Mouse (Mus musculus): ENCODE data around the gene Uhrf1bp1l. TPM values are rescaled to one million over a fixed set of nuclear protein-coding genes. Genes with fewer than 3 reads are reported as not detected.
"Not testable (repeated sequence)": the region's sequence is repeated elsewhere in the genome, so short reads cannot be mapped to it uniquely, and the experiment has no call there.

Uhrf1bp1l gene
- total RNA-seq (2021) = 10 to 100 TPM; 24.7 to 29.0 TPM
- long read RNA-seq, experiment 1, full-length matches to known transcripts = 5 of 14 reads
- long read RNA-seq, experiment 1, partial matches to known transcripts = 5 of 14 reads
- long read RNA-seq, experiment 1, other reads (novel, unspliced or antisense) = 4 of 14 reads
- long read RNA-seq, experiment 2, full-length matches to known transcripts = 4 of 12 reads
- long read RNA-seq, experiment 2, partial matches to known transcripts = 4 of 12 reads
- long read RNA-seq, experiment 2, other reads (novel, unspliced or antisense) = 4 of 12 reads

DNA sequence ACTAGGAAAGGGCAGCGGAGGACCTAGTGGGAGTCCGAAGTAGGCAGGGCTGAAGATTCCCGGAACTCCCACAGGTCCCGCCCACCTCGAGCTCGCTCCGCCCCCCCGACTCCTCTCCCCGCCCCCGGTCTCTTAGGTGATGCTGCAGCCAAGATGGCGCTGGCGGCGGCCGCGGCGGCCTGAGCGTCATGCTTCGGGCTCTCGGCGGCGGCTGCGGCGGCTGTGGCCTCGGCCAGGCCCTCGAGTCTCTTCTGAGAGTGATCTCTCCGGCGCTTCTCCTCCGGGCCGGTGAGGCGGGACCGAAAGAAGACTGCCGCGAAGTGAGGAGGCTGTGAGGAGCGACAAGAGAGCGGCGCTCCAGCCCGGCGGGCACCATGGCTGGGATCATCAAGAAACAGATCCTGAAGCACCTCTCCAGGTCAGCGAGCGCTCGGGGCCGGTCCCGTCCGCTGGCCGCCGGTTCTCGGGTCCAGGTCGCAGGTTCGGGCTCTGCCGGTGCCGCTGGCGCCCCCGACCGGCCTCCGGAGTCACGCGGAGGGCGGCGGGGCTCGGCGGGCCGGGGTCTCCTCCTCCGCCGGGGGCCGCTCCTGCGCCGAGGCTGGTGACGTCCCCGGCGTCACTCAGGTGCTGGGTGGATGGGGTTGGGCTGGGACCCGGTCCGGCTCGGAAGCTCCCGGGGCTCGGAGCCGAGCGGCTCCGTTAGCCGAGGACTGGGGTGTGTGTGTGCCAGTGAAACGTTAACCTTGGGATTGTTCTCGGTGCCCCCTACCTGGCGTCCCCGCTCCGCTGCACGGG lies at the start of gene Uhrf1bp1l:
Gene Uhrf1bp1l, plus strand, starts transcription at position 121 of the 795 bp plus-strand sequence.
- intact Hi-C loops (cut with DNase I) = loop anchor here (5.0 kb wide), 1 partner anchor 57 kb away; no protein-coding TSS in a partner anchor
- peak; percentile 93 to 95 for DNase-seq

DNA sequence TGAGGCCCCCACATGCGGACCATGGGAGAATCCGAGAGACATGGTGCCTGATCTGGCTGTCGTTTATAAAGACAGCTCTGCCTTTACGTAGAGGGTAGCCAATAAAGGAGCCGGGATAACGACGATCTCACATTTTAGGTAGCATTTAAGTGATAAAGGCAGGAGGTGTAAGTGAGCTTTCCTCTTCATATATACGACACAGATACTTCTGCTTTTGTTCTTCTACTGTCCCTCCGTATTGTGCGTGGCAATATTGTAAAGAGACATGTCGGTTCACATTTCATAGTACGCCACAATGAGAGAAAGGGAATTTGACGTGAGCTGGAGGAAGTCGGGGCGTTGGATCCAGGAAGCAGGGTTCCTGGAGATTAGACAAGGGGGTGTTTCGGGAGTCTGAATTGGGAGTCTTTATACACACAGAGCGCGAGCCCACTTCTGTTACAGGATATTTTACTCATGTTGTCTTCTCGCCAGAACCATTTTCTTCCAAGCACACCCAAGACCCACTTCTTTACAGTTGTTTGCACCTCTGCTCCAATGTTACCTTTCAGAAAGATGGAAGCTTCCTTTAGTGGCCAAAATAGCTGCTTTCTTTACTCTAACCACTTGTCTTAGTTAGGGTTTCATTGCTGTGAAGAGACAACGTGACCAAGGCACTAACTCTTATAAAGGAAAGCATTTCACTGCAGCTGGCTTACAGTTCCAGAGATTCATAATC lies 49.4 kb upstream of the Uhrf1bp1l start:
- intact Hi-C loops (cut with DNase I) = no loop called here
- no peak for DNase-seq

DNA sequence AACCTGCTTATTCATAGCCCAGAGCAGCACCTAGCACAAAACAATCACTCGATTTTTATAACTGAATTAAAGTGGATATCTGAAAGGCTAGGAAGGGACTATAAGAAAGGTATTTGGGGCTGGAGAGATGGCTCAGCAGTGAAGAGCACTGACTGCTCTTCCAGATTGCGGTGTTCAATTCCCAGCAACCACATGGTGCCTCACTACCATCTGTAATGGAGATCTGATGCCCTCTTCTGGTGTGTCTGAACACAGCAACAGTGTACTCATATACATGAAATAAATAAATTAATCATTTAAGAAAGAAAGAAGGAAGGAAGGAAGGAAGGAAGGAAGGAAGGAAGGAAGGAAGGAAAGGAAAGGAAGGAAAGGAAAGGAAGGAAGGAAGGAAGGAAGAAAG lies 48.5 kb upstream of the Uhrf1bp1l start:
- intact Hi-C loops (cut with DNase I); DNase-seq: not testable (repeated sequence)

DNA sequence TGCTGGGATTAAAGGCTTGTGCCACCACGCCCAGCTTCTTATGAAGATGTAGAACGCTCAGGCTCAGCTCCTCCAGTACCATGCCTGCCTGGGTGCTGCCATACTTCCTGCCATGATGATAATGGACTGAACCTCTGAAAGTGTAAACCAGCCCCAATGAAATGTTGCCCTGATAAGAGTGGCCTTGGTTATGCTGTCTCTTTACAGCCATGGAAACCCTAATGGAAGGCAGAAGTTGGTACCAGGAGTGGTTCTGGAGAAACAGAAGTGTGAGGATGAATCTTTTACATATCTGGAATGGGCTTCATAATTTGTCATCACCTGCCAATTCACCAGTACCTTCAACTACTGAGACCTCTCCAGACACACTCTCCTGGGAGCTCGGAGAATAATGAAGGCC lies 46.8 kb upstream of the Uhrf1bp1l start:
- intact Hi-C loops (cut with DNase I) = no loop called here
- no peak for DNase-seq

DNA sequence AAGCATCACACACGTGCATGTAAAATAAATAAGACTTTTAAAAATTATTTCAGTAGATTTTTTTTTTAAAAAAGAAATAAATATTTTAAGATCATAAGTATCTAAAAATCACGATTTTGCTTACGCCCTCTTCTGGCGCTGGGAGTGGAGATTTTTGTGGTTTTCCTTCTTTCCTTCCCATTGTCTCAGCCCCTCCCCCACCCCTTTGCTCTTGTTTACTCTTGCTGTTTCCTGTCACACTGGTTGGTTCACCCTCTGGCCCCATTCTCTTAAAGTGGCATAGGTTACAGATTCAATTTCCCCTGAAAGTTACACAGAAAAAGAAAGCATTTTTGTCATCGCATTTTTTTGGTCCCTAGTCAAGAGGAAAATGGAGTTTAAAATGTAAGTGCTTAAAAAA lies 41.7 kb upstream of the Uhrf1bp1l start:
- no peak for DNase-seq
- intact Hi-C loops (cut with DNase I) = no loop called here

DNA sequence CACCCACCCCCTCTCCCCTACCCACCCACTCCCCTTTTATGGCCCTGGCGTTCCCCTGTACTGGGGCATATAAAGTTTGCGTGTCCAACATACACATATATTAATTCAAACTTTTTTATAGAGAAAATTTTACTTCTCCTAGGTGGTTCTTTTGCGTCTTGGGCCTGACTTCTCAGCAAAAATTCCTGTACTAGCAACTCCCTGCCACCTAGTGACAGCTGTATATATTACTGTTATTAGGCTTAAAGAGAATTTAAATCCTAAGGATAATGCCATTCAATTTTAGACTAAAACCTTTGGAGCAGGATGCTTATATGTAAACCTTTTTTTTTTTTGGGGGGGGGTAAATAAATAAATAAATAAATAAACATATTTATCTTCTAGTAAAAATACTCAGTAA lies 37.4 kb upstream of the Uhrf1bp1l start:
- intact Hi-C loops (cut with DNase I) = no loop called here
- DNase-seq = no peak

DNA sequence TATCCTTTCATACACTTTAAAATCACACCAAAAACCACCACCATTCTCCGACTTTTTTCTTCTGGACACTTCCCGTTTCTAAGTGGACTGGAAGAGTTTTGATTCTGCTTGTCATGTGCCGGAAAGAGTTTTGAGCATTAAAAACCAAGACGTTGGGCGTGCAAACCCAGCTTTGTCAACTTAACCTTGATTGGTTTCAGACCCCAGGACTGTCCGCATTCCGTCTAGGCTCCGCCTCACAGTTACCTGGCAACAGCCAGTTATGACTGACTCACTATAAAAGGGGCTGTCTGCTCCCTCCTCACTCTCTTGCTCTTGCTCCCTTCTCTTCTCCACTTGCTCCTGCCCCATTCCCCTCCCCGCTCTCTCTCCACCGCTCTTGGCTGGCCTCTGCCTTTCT lies 36.1 kb upstream of the Uhrf1bp1l start:
- no peak for DNase-seq
- intact Hi-C loops (cut with DNase I) = no loop called here

DNA sequence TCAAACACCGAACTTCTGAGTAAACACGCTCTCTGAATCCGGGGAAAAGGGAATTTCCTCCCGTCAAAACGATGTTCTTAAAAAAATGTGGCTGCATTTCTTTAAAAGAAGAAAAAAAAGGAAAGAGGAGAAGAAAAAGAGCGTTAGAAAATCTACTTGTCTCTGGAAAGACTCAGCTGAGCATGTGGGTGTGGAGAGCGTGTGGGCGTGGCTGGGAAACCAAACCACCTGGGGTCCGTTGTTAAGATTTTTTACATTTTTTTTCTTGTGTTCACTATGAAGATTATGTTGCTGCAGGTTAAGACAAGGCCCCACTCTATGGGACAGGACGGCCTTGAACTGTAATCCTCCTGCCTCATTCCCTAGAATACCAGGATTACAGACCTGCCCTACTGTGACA lies 29.9 kb upstream of the Uhrf1bp1l start:
- intact Hi-C loops (cut with DNase I) = no loop called here
- no peak for DNase-seq

DNA sequence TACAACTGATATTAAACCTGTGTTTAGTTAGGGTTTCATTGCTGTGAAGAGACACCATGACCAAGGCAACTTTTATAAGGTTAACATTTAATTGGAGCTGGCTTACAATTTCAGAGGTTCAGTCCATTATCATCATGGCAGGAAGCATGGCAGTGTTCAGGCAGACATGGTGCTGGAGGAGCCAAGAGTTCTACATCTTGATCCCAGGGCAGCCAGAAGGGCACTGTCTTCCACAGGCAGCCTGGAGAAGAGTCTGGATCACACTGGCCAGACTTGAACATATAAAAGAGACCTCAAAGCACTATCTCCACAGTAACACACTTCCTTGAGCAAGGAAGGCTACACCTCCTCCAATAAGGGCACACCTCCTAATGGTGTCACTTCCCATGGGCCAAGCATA lies 24.5 kb upstream of the Uhrf1bp1l start:
- DNase-seq = no peak
- intact Hi-C loops (cut with DNase I) = no loop called here

DNA sequence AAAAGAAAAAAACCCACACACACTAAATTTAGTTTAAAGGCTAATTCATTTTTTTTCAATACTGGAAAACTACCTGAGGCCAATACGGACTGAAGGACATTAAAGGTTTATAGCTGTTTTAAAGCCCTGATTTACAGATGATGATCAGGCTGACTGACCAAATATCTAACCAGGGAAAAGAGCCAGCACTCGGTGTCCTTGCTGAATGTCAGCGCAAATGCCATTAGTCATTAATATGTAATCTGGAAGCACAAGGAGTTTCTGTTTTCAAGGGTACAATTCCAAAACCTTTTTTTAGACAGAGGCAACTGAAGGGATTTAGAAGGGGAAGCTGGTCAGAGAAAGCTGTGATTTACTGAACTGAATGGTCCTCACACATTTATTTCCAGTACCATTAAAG lies 24.0 kb upstream of the Uhrf1bp1l start:
- intact Hi-C loops (cut with DNase I) = no loop called here

DNA sequence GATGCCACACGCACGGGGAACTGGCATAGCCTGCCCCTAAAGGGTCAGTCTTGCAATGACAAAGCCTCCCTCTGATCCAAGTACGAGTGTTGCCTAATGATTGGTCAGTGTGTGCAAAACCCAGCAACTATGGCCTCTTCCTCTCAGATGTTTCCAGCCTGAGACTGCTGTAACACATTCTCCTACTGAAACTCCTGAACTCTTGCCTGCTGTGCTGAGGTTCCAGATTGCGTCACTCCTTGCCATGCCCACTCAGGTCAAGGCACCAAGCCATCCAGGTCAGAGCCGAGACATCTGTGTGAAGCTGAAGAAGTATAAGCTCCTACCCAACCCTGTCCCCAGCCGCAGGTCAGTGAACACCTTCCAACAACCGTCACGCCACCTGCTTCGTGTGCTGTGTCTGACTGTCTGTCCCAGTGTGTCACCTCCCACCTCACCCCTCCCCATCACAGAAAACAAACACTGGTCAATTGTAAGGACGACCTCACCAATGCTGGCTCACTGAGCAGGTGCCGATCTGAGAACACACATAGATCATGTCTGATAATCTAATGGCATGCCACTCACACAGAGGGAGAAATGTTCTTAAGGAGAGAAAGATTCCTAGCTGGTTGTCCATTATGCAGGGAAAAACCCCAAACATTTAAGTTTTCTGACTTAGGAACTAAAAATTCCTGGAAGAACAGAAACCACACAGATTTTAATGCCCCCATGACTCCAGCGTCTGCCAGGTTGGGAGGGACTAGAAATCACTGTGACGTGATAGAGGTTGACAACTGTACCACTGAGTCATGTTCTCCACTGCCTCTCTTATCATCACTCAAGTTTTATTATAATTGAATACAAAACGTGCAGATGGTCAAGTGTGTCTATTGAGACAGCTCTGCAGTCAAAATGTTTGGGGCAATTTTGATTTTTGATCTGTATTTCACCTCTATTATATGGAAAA lies 22.3 kb upstream of the Uhrf1bp1l start:
- DNase-seq = no peak
- intact Hi-C loops (cut with DNase I) = no loop called here

More for the DNA sequence above, 24.0 kb upstream of the Uhrf1bp1l start:
- no peak for DNase-seq

DNA sequence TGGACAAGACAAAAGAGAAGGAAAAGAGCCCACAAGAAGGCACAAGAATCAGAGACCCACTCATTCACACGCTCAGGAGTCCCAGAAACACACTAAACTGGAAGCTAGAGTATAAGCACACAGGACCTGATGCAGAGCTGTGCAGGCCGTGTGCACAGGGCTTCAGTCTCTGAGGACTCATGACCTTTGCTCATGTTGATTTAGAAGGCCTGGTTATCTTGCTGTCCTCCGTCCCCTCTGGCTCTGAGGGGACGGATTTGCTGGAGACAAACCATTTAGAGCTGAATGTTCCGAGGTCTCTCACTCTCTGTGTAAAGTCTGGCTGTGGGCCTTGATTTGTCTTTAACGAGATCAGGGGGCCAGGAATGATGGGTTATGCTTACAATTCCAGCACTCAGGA lies 14.4 kb upstream of the Uhrf1bp1l start:
- intact Hi-C loops (cut with DNase I) = loop anchor here (5.0 kb wide), 1 partner anchor 43 kb away; the partner anchor contains the start of gene Scyl2
- DNase-seq = no peak

DNA sequence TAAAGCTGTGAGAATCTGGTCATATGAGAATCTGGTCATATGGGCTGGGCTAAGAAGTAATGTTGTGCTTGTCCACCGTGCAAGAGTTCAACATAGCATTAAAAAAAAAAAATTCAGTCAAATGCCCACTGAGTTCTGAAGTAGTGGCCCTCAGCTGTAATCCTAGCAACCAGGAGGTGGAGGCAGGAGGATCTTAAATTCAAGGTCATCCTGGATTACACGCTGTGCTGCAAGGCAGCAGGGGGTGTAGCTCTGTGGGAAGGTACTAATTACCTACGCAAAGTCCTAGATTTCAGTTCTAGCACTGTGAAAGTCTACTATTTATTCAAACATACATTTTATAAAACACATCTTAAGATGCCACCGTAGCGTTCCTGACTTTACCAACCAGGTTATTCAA lies 13.4 kb upstream of the Uhrf1bp1l start:
- intact Hi-C loops (cut with DNase I) = loop anchor here (5.0 kb wide), 1 partner anchor 44 kb away; the partner anchor contains the start of gene Scyl2

DNA sequence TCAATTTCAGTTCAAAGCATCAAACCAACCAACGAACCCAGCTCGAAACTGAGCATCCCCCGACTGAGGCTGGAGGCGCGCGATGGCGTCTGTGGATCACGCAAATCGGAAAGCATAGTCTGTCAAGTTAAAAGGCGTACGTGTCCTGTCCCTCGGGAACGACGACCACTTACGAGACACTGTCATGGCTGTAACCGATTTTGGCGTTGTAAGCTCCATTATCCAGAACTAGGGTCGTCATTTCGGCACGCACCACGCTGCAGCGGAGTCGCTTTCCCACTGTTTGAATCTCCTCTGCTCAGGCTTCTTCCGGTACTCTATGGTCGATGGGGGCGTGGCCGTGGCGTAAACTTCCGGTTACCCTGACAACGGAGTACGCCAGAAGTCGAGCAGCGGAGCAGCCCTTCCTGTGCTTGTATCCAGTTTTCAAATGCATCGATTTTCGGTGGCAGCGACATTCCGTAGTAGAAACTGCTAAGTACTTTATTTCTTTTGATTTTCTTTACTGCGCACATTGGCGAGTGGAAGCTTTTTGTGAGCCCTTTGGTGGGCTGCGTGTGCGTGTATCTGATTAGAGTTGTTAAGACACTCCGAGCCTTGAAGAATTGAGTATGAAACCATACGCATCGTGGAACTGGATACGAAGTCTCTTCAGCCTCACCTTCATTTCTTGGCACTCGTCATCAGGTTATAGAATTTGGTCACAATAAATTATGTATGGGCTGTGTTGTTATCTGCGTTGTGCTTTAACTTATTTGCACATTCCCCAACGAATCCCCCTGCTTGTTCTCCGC lies 12.6 kb upstream of the Uhrf1bp1l start, which contains the start of gene Actr6:
Gene Actr6, minus strand, starts transcription at position 295 of the 794 bp plus-strand sequence.
- intact Hi-C loops (cut with DNase I) = loop anchor here (5.0 kb wide), 1 partner anchor 45 kb away; the partner anchor contains the start of gene Scyl2
- peak; percentile 90 to 95 for DNase-seq

More for the DNA sequence above, 13.4 kb upstream of the Uhrf1bp1l start:
- no peak for DNase-seq

DNA sequence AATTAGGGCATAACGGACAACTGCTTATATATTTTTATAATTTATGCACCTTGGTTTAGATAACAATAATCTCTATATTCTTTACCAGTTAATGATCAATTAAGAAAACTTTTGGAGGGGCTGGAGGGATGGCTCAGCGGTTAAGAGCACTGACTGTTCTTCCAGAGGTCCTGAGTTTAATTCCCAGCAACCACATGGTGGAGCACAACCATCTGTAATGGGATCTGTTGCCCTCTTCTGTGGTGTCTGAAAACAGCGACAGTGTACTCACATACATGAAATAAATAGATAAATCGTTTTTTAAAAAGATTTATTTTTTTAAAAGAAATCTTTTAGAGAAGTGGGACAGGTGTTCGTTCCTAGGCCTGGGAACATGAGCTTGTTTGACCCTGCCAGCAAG lies 7.7 kb upstream of the Uhrf1bp1l start:
- intact Hi-C loops (cut with DNase I) = loop anchor here (2.0 kb wide), 1 partner anchor 86 kb away; no protein-coding TSS in a partner anchor
- no peak for DNase-seq

DNA sequence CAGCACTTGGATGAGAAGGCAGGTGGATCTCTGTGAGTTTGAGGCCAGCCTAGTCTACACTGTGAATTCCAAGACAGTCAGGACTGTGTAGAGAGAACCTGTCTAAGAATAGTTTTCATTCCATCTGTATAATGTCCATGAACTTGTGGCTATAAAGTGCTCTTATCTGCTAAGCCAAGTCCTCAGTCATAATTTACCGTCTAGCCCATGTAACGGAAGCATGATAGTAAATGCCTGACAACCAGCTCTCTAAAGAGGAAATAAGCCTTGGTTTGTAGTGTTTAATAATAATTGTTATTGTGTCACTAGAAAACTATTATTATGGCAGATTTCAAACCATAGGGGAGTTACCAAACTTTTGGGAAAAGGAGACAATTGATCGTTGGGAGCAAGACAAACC lies 6.9 kb upstream of the Uhrf1bp1l start:
- intact Hi-C loops (cut with DNase I) = loop anchor here (2.0 kb wide), 1 partner anchor 85 kb away; no protein-coding TSS in a partner anchor
- no peak for DNase-seq

DNA sequence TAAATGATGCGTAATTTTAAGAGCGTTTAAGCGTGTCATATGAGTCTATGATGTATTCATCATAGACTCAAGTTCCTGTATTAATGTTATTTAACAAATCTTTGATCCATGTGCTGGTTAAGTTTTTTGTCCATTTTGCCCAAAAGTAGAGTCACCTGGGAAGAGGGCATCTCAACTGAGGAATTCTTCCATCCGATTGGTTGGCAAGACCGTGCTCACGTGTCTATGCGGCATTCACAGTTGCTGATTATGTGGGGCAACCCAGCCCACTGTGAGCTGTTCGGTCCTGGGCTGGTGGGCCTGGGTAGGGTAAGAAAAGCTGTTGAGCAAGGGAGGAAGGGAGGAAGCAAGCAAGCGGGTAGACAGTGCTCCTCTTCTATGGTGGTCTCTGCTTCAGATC lies 6.4 kb upstream of the Uhrf1bp1l start:
- DNase-seq = no peak
- intact Hi-C loops (cut with DNase I) = no loop called here

DNA sequence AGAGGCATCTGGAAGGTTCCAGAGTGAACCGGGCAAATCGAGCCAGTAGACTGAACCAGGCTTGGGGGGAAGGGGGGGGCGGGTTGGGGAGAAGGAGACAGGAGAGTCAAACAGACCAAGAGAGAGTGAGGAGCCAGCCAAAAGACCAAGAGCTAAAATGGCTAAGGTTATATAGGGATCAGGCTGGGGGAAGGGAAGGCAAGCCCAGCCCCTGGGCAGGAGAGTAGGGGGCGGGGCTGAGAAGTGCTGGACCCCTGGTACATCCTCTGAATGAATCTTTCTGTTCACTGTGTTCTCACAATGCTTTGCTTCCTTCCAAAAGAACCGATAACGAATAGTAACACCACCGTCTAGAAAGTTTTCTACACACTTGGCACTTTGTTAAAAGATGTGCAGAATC lies 5.1 kb upstream of the Uhrf1bp1l start:
- no peak for DNase-seq
- intact Hi-C loops (cut with DNase I) = no loop called here

DNA sequence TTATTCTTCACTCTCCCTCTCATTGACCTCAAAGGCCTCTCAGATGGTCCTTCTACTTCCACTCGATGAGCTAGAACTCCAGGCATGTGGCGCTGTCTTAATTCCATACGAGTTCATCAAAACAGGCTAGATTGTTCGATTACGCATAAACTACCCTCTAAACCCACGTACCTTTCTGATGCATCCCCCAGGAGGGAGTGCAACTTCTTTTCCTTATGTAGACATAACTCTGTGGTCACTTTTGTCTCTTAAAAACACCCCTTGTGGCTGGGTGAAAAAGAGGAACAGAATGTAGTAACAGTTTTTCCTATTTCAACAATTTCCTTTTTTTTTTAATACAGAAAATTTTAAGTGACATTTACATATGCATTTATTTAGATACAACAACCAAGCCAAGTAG lies 3.8 kb upstream of the Uhrf1bp1l start:
- intact Hi-C loops (cut with DNase I) = no loop called here

More for the DNA sequence above, 3.8 kb upstream of the Uhrf1bp1l start:
- no peak for DNase-seq
